Mouse (Mus musculus) A20 (cell line): Measurements from ENCODE around the gene Grap2.

Source experiments
- DNase-seq: peaks from one replicate; pipeline ENCODE4 v3.0.0-alpha.2; 2011; ENCODE audit warnings: low read depth, low spot score

Grap2 gene

GRCm38 (mm10) chr15:80636757-80637372 is 64.5 kb downstream of the Grap2 start:
- DNase-seq = no peak

- DNase-seq = no peak
Measured at GRCm38 (mm10) chr15:80639071-80639702, 66.8 kb downstream of the Grap2 start.

- DNase-seq = no peak
Measured at GRCm38 (mm10) chr15:80639874-80640273, 67.5 kb downstream of the Grap2 start.

GRCm38 (mm10) chr15:80641702-80642435 is 69.5 kb downstream of the Grap2 start:
- DNase-seq = no peak

GRCm38 (mm10) chr15:80645006-80645797 is 72.8 kb downstream of the Grap2 start:
- no peak for DNase-seq

GRCm38 (mm10) chr15:80648977-80649606 is 76.7 kb downstream of the Grap2 start:
- no peak for DNase-seq

GRCm38 (mm10) chr15:80650412-80650811 is 78.0 kb downstream of the Grap2 start:
- DNase-seq = no peak

GRCm38 (mm10) chr15:80653865-80654264 is 81.5 kb downstream of the Grap2 start:
- no peak for DNase-seq

- DNase-seq = no peak
Measured at GRCm38 (mm10) chr15:80658815-80659471, 86.5 kb downstream of the Grap2 start.

GRCm38 (mm10) chr15:80660963-80661362 is 88.6 kb downstream of the Grap2 start:
- no peak for DNase-seq

GRCm38 (mm10) chr15:80664444-80664843 is 92.0 kb downstream of the Grap2 start:
- DNase-seq = no peak

GRCm38 (mm10) chr15:80671295-80672252 is 99.2 kb downstream of the Grap2 start, which contains the start of gene Fam83f:
Fam83f (plus strand) TSS chr15:80671847.
- peak; percentile 56 for DNase-seq

GRCm38 (mm10) chr15:80672810-80673209 is 100.4 kb downstream of the Grap2 start:
- DNase-seq = no peak

- no peak for DNase-seq
Measured at GRCm38 (mm10) chr15:80673337-80674095, 101.1 kb downstream of the Grap2 start.

- DNase-seq = peak; percentile 42
Measured at GRCm38 (mm10) chr15:80674700-80675099, 102.3 kb downstream of the Grap2 start.

GRCm38 (mm10) chr15:80679515-80680215 is 107.3 kb downstream of the Grap2 start:
- no peak for DNase-seq

- DNase-seq = no peak
Measured at GRCm38 (mm10) chr15:80680347-80681030, 108.1 kb downstream of the Grap2 start.

GRCm38 (mm10) chr15:80681466-80681881 is 109.1 kb downstream of the Grap2 start:
- DNase-seq = peak; percentile 76
